Mouse (Mus musculus) intestine, postnatal 0 days (tissue): ENCODE results near the gene Olfr1413. TPM values are rescaled to one million over a fixed set of nuclear protein-coding genes. Genes with fewer than 3 reads are reported as not detected.

Source experiments
- ATAC-seq: fragments of 200-750 bp; cut with Nextera tagmentation; 2 replicates; pipeline ENCODE4 v1.8.0; 2017; ENCODE audit warnings: mild to moderate bottlenecking, moderate TSS enrichment, moderate library complexity
- H3K27ac ChIP-seq: fragments of 300-500 bp; sonication (generic); 2 replicates; pipeline ENCODE4 v1.5.1; 2014; ENCODE audit warnings: mild to moderate bottlenecking, low read depth, low read length, moderate library complexity
- H3K27me3 ChIP-seq: fragments of 300-500 bp; sonication (generic); replicated peaks from 2 replicates; pipeline ENCODE4 v1.6.1; 2014; ENCODE audit warnings: low read length, mixed read lengths; ENCODE audit not compliant: control insufficient read depth, insufficient read depth
- H3K36me3 ChIP-seq: fragments of 300-500 bp; sonication (generic); 2 replicates; pipeline ENCODE4 v1.6.1; 2014; ENCODE audit warnings: mild to moderate bottlenecking, moderate library complexity; ENCODE audit not compliant: control insufficient read depth, insufficient read depth
- H3K4me1 ChIP-seq: fragments of 300-500 bp; sonication (generic); replicated peaks from 2 replicates; pipeline ENCODE4 v1.6.1; 2014; ENCODE audit warnings: antibody characterized with exemption, low read length, mixed read lengths; ENCODE audit not compliant: control insufficient read depth, insufficient read depth
- H3K4me2 ChIP-seq: fragments of 300-500 bp; sonication (generic); replicated peaks from 2 replicates; pipeline ENCODE4 v1.6.1; 2014; ENCODE audit warnings: low read depth, mild to moderate bottlenecking, moderate library complexity
- H3K4me3 ChIP-seq: fragments of 300-500 bp; sonication (generic); 2 replicates; pipeline ENCODE4 v1.5.1; 2014; ENCODE audit warnings: low read depth, low read length
- H3K9ac ChIP-seq: fragments of 300-500 bp; sonication (generic); 2 replicates; pipeline ENCODE4 v1.6.1; 2014; ENCODE audit warnings: mild to moderate bottlenecking, low read depth, low read length
- H3K9me3 ChIP-seq: fragments of 300-500 bp; sonication (generic); 2 replicates; pipeline ENCODE4 v1.6.1; 2016; ENCODE audit warnings: mixed run types; ENCODE audit not compliant: control insufficient read depth
- CTCF ChIP-seq: sonication (generic); IDR thresholded peaks from 2 replicates; pipeline ENCODE4 v1.5.1; 2016; ENCODE audit warnings: low read depth, mild to moderate bottlenecking, control low read depth, antibody characterized with exemption, moderate library complexity
- WGBS: fragments of 180-500 bp; shearing (Covaris S2); extraction: QIAGEN DNeasy Blood & Tissue Kit; methylation state at CpG from one replicate; pipeline ENCODE4 v1.1.7; 2014; 5-methylcytosine and 5-hydroxymethylcytosine counted together
- polyA plus RNA-seq: library from polyadenylated mRNA; unstranded; fragments of >200 nt; fragmentation: Nextera tagmentation; extraction: Ambion mirVana; gene quantifications from 2 replicates; pipeline ENCODE4 v1.2.1, GENCODE M21; 2015

Gene Olfr1413
- polyA plus RNA-seq: not detected in 2 replicates

- 82% methylated on average over 3 of the region's 3 CpGs for WGBS
- no peak for TF ChIP-seq CTCF
- no peak for ATAC-seq
These were observed at the start of gene Olfr1413 for GRCm38 (mm10) chr1:92571022-92571421. Olfr1413 (plus strand) TSS chr1:92571322.

DNA sequence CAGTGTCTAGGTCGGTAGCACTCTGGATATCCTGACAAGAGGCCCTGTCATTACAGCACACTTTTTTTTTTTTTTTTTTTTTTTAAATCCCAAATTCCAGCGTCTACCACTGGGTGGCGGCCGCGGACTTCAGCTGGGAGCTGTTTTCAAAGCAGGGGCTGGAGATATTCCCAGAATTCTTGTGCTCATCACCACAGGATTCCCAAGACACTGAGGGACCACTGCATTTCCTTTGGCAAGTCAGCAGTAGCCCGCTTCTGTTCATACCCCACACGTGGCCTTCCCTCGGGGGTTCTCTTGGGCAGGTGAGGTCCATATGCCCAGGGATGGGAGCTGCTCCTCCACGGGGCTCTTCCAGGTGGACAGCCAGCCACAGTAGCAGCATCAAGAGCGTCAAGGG is 49.7 kb upstream of the Olfr1413 start:
- Histone ChIP-seq H3K4me1 (no peaks in the 10 kb centered on the region), H3K9me3 (no peaks in the 10 kb centered on the region)
- no peak for ATAC-seq

More at GRCm38 (mm10) chr1:92571022-92571421, at the start of gene Olfr1413:
- Histone ChIP-seq H3K27ac (no peak within 1 kb of the TSS), H3K4me1 (no peaks in the 10 kb centered on the region), H3K36me3 (no peaks in the 10 kb centered on the region), H3K27me3 (no peaks in the 10 kb centered on the region), H3K4me2 (no peak within 1 kb of the TSS), H3K4me3 (no peak within 1 kb of the TSS), H3K9me3 (no peaks in the 10 kb centered on the region), H3K9ac (no peak within 1 kb of the TSS)

GRCm38 (mm10) chr1:92523764-92524163 is 47.4 kb upstream of the Olfr1413 start:
- ATAC-seq: no peak
- WGBS: 82% methylated on average over 3 of the region's 3 CpGs

More for the DNA sequence above, 49.7 kb upstream of the Olfr1413 start:
- H3K4me3 ChIP-seq: no peak overlapping the region
- H3K36me3 ChIP-seq: no peaks in the 10 kb centered on the region
- no peaks in the 10 kb centered on the region for H3K27me3 ChIP-seq
- WGBS: 23% methylated on average over 10 of the region's 10 CpGs
- H3K4me2 ChIP-seq: no peak overlapping the region
- TF ChIP-seq CTCF: peak; percentile 75
- H3K9ac ChIP-seq: no peak overlapping the region
- H3K27ac ChIP-seq: no peak overlapping the region

GRCm38 (mm10) chr1:92536972-92537371 is 34.1 kb upstream of the Olfr1413 start:
- TF ChIP-seq CTCF: no peak
- no peaks in the 10 kb centered on the region for H3K36me3 ChIP-seq
- no peak overlapping the region for H3K4me2 ChIP-seq
- 0 out of 2 replicates have a peak, but pooled peaks cover 3% of the 10 kb centered on the region for H3K27me3 ChIP-seq
- H3K4me3 ChIP-seq: no peak overlapping the region
- H3K4me1 ChIP-seq: no peaks in the 10 kb centered on the region
- no peak overlapping the region for H3K9ac ChIP-seq
- no peaks in the 10 kb centered on the region for H3K9me3 ChIP-seq
- no peak for ATAC-seq
- WGBS: 37% methylated on average over 5 of the region's 5 CpGs
- no peak overlapping the region for H3K27ac ChIP-seq

More at GRCm38 (mm10) chr1:92523764-92524163, 47.4 kb upstream of the Olfr1413 start:
- no peaks in the 10 kb centered on the region for H3K27me3 ChIP-seq
- TF ChIP-seq CTCF: no peak
- no peaks in the 10 kb centered on the region for H3K9me3 ChIP-seq
- no peak overlapping the region for H3K9ac ChIP-seq
- no peak overlapping the region for H3K4me3 ChIP-seq
- no peaks in the 10 kb centered on the region for H3K36me3 ChIP-seq
- H3K4me1 ChIP-seq: no peaks in the 10 kb centered on the region
- H3K27ac ChIP-seq: no peak overlapping the region
- no peak overlapping the region for H3K4me2 ChIP-seq

- TF ChIP-seq CTCF: no peak
- no peak for ATAC-seq
- Histone ChIP-seq H3K27me3 (0 out of 2 replicates have a peak, but pooled peaks cover 2% of the 10 kb centered on the region), H3K4me1 (no peaks in the 10 kb centered on the region), H3K9me3 (no peaks in the 10 kb centered on the region), H3K27ac (no peak overlapping the region), H3K9ac (no peak overlapping the region), H3K4me2 (no peak overlapping the region), H3K36me3 (no peaks in the 10 kb centered on the region), H3K4me3 (no peak overlapping the region)
- 39% methylated on average over 2 of the region's 2 CpGs for WGBS
These were observed 32.1 kb upstream of the Olfr1413 start for GRCm38 (mm10) chr1:92539071-92539470.

GRCm38 (mm10) chr1:92545929-92546328 is 25.2 kb upstream of the Olfr1413 start:
- H3K36me3 ChIP-seq: no peaks in the 10 kb centered on the region
- ATAC-seq: no peak
- H3K9me3 ChIP-seq: no peaks in the 10 kb centered on the region
- 78% methylated on average over 2 of the region's 2 CpGs for WGBS
- no peak for TF ChIP-seq CTCF
- no peaks in the 10 kb centered on the region for H3K4me1 ChIP-seq
- no peak overlapping the region for H3K4me2 ChIP-seq
- no peaks in the 10 kb centered on the region for H3K27me3 ChIP-seq
- H3K9ac ChIP-seq: no peak overlapping the region
- H3K27ac ChIP-seq: no peak overlapping the region
- H3K4me3 ChIP-seq: no peak overlapping the region

- WGBS: 83% methylated on average over 2 of the region's 2 CpGs
- H3K4me3 ChIP-seq: no peak within 1 kb of the TSS
- no peak within 1 kb of the TSS for H3K27ac ChIP-seq
- no peak for TF ChIP-seq CTCF
- no peaks in the 10 kb centered on the region for H3K27me3 ChIP-seq
- no peaks in the 10 kb centered on the region for H3K4me1 ChIP-seq
- no peak within 1 kb of the TSS for H3K4me2 ChIP-seq
- no peak for ATAC-seq
- no peaks in the 10 kb centered on the region for H3K36me3 ChIP-seq
- no peak within 1 kb of the TSS for H3K9ac ChIP-seq
- H3K9me3 ChIP-seq: no peaks in the 10 kb centered on the region
These were observed 14.4 kb downstream of the Olfr1413 start, which contains the start of gene Olfr1412 for GRCm38 (mm10) chr1:92585479-92585878. Olfr1412 (plus strand) TSS chr1:92585779.
